Mouse (Mus musculus) common myeloid progenitor, adult 5-6 weeks (primary cell): ENCODE results near the gene Ostn. TPM values are rescaled to one million over a fixed set of nuclear protein-coding genes. Genes with fewer than 3 reads are reported as not detected.
"Not testable (repeated sequence)": the region's sequence is repeated elsewhere in the genome, so short reads cannot be mapped to it uniquely, and the experiment has no call there.

Experiments
- ATAC-seq: replicated peaks from 2 replicates; pipeline ENCODE4 v1.8.0; 2016; ENCODE audit warnings: low read depth, mild to moderate bottlenecking, moderate TSS enrichment, inconsistent platforms; ENCODE audit not compliant: poor library complexity, severe bottlenecking
- total RNA-seq: library from RNA; stranded (forward); fragments of 200-1000, 187-1606 nt; gene quantifications from 2 replicates; pipeline ENCODE4 v1.2.3, GENCODE M21; 2017

Gene Ostn
- not detected in 2 replicates for total RNA-seq

- ATAC-seq, result not testable (repeated sequence)
Observed at GRCm38 (mm10) chr16:27307189-27307588, at the start of gene Ostn. Gene Ostn (plus strand): TSS chr16:27307489.

- no peak for ATAC-seq
Observed at GRCm38 (mm10) chr16:27268748-27269147, 38.5 kb upstream of the Ostn start.

GRCm38 (mm10) chr16:27287410-27287809, 19.9 kb upstream of the Ostn start:
- ATAC-seq, result no peak

- ATAC-seq, result no peak
Observed at GRCm38 (mm10) chr16:27296508-27296907, 10.8 kb upstream of the Ostn start.

- no peak for ATAC-seq
Observed at GRCm38 (mm10) chr16:27296929-27297328, 10.4 kb upstream of the Ostn start.

GRCm38 (mm10) chr16:27319099-27319498, 11.8 kb downstream of the Ostn start:
- no peak for ATAC-seq

GRCm38 (mm10) chr16:27322047-27322446, 14.8 kb downstream of the Ostn start:
- no peak for ATAC-seq

- ATAC-seq, result no peak
Observed at GRCm38 (mm10) chr16:27326463-27326862, 19.2 kb downstream of the Ostn start.

- no peak for ATAC-seq
Observed at GRCm38 (mm10) chr16:27347521-27347920, 40.2 kb downstream of the Ostn start.

- ATAC-seq, result no peak
Observed at GRCm38 (mm10) chr16:27348359-27348758, 41.1 kb downstream of the Ostn start.

GRCm38 (mm10) chr16:27349235-27349634, 41.9 kb downstream of the Ostn start:
- ATAC-seq, result peak; percentile 72

- no peak for ATAC-seq
Observed at GRCm38 (mm10) chr16:27349878-27350532, 42.7 kb downstream of the Ostn start.

- ATAC-seq, result no peak
Observed at GRCm38 (mm10) chr16:27354464-27354863, 47.2 kb downstream of the Ostn start.

- ATAC-seq, result no peak
Observed at GRCm38 (mm10) chr16:27360059-27360458, 52.8 kb downstream of the Ostn start.

- no peak for ATAC-seq
Observed at GRCm38 (mm10) chr16:27370191-27370590, 62.9 kb downstream of the Ostn start, which contains the start of gene Uts2b. Gene Uts2b (minus strand): TSS chr16:27370239.

GRCm38 (mm10) chr16:27370700-27371099, 63.4 kb downstream of the Ostn start:
- ATAC-seq, result no peak

GRCm38 (mm10) chr16:27374139-27374538, 66.8 kb downstream of the Ostn start:
- ATAC-seq, result peak; percentile 90

GRCm38 (mm10) chr16:27375318-27375717, 68.0 kb downstream of the Ostn start:
- ATAC-seq, result no peak

GRCm38 (mm10) chr16:27376556-27376955, 69.3 kb downstream of the Ostn start:
- ATAC-seq, result peak; percentile 70

- ATAC-seq, result no peak
Observed at GRCm38 (mm10) chr16:27382217-27382616, 74.9 kb downstream of the Ostn start.

GRCm38 (mm10) chr16:27384893-27385603, 77.8 kb downstream of the Ostn start:
- no peak for ATAC-seq

- no peak for ATAC-seq
Observed at GRCm38 (mm10) chr16:27385649-27386048, 78.4 kb downstream of the Ostn start.
